Mouse (Mus musculus): ENCODE results near the gene Snd1.
"Not testable (repeated sequence)": the region's sequence is repeated elsewhere in the genome, so short reads cannot be mapped to it uniquely, and the experiment has no call there.

The Snd1 gene

GRCm38 (mm10) chr6:28904417-28904816 lies 429.5 kb downstream of the Snd1 start:
- DNase-seq (ENCODE audit: low spot score in 2 of 2), result no peak

- no peak for DNase-seq (ENCODE audit: low spot score in 2 of 2)
Measured at GRCm38 (mm10) chr6:28905301-28905700, 430.4 kb downstream of the Snd1 start.

- DNase-seq (ENCODE audit: low spot score in 2 of 2), result no peak
Measured at GRCm38 (mm10) chr6:28909866-28910265, 434.9 kb downstream of the Snd1 start.

GRCm38 (mm10) chr6:28914981-28915380 lies 440.0 kb downstream of the Snd1 start:
- DNase-seq (ENCODE audit: low spot score in 2 of 2), result no peak

- no peak for DNase-seq (ENCODE audit: low spot score in 2 of 2)
Measured at GRCm38 (mm10) chr6:28916630-28917029, 441.7 kb downstream of the Snd1 start.

GRCm38 (mm10) chr6:28919346-28919745 lies 444.4 kb downstream of the Snd1 start:
- DNase-seq (ENCODE audit: low spot score in 2 of 2), result no peak

- no peak for DNase-seq (ENCODE audit: low spot score in 2 of 2)
Measured at GRCm38 (mm10) chr6:28922371-28922770, 447.4 kb downstream of the Snd1 start.

- no peak for DNase-seq (ENCODE audit: low spot score in 2 of 2)
Measured at GRCm38 (mm10) chr6:28923091-28923824, 448.3 kb downstream of the Snd1 start.

- no peak for DNase-seq (ENCODE audit: low spot score in 2 of 2)
Measured at GRCm38 (mm10) chr6:28923837-28924236, 448.9 kb downstream of the Snd1 start.

- not testable (repeated sequence) for DNase-seq (ENCODE audit: low spot score in 2 of 2)
Measured at GRCm38 (mm10) chr6:28927987-28928386, 453.0 kb downstream of the Snd1 start.

- not testable (repeated sequence) for DNase-seq (ENCODE audit: low spot score in 2 of 2)
Measured at GRCm38 (mm10) chr6:28929169-28929803, 454.3 kb downstream of the Snd1 start.

GRCm38 (mm10) chr6:28931234-28931633 lies 456.3 kb downstream of the Snd1 start:
- no peak for DNase-seq (ENCODE audit: low spot score in 2 of 2)

- no peak for DNase-seq (ENCODE audit: low spot score in 2 of 2)
Measured at GRCm38 (mm10) chr6:28931636-28932327, 456.8 kb downstream of the Snd1 start.

- DNase-seq (ENCODE audit: low spot score in 2 of 2), result no peak
Measured at GRCm38 (mm10) chr6:28932328-28932937, 457.5 kb downstream of the Snd1 start.

- DNase-seq (ENCODE audit: low spot score in 2 of 2), result no peak
Measured at GRCm38 (mm10) chr6:28935736-28936135, 460.8 kb downstream of the Snd1 start.

- DNase-seq (ENCODE audit: low spot score in 2 of 2), result no peak
Measured at GRCm38 (mm10) chr6:28947254-28947653, 472.3 kb downstream of the Snd1 start.

- peak; percentile 20 to 47 for DNase-seq (ENCODE audit: low spot score in 2 of 2)
Measured at GRCm38 (mm10) chr6:28949269-28949668, 474.3 kb downstream of the Snd1 start.

- peak in 1 of 2 experiments; percentile 9 for DNase-seq (ENCODE audit: low spot score in 2 of 2)
Measured at GRCm38 (mm10) chr6:28955581-28955980, 480.6 kb downstream of the Snd1 start.

GRCm38 (mm10) chr6:28957486-28957885 lies 482.5 kb downstream of the Snd1 start:
- no peak for DNase-seq (ENCODE audit: low spot score in 2 of 2)

- DNase-seq (ENCODE audit: low spot score in 2 of 2), result no peak
Measured at GRCm38 (mm10) chr6:28963178-28963577, 488.2 kb downstream of the Snd1 start.

- no peak for DNase-seq (ENCODE audit: low spot score in 2 of 2)
Measured at GRCm38 (mm10) chr6:28965264-28965663, 490.3 kb downstream of the Snd1 start.

GRCm38 (mm10) chr6:28969615-28970014 lies 494.7 kb downstream of the Snd1 start:
- DNase-seq (ENCODE audit: low spot score in 2 of 2), result no peak

All from spleen, postnatal 14 days (tissue).